Mouse (Mus musculus) left cerebral cortex, postnatal 25 days (tissue): ENCODE data around the gene Socs5. TPM values are rescaled to one million over a fixed set of nuclear protein-coding genes. Genes with fewer than 3 reads are reported as not detected.
"Not testable (repeated sequence)": the region's sequence is repeated elsewhere in the genome, so short reads cannot be mapped to it uniquely, and the experiment has no call there.

Experiments used
- DNase-seq, 2 experiments: peaks; one replicate each; pipeline ENCODE4 v3.0.0; 2022; ENCODE audit warnings: low spot score in 2 of 2, mixed read lengths in 1 of 2
- intact Hi-C: fragments of 180-260 bp; cut with DNase I; formaldehyde crosslinking; loops from one replicate; pipeline ENCODE4 v1.15.1; 2025
- total RNA-seq, 2 experiments: library from RNA; stranded (reverse); gene quantifications; 2 replicates each; pipeline ENCODE4 v1.2.3; 2021

Socs5 gene
- total RNA-seq = 100 to 1,000 TPM; 104 to 107 TPM

- intact Hi-C loops = loop anchor here (5.0 kb wide), 4 partner anchors 60 to 145 kb away; partner anchors contain the start of gene Rhoq
- peak in 1 of 2 experiments; percentile 68 for DNase-seq
These were observed at the start of gene Socs5 for GRCm38 (mm10) chr17:87107623-87108221. TSS of gene Socs5 (plus strand) at chr17:87107679.

GRCm38 (mm10) chr17:87062639-87063038 lies 44.8 kb upstream of the Socs5 start:
- intact Hi-C loops = no loop called here
- no peak for DNase-seq

GRCm38 (mm10) chr17:87063461-87063860 lies 44.0 kb upstream of the Socs5 start:
- no peak for DNase-seq
- intact Hi-C loops = no loop called here

- intact Hi-C loops = no loop called here
- DNase-seq = no peak
These were observed 43.5 kb upstream of the Socs5 start for GRCm38 (mm10) chr17:87063969-87064368.

GRCm38 (mm10) chr17:87068997-87069396 lies 38.5 kb upstream of the Socs5 start:
- intact Hi-C loops = no loop called here
- no peak for DNase-seq

- intact Hi-C loops = not testable (repeated sequence)
These were observed 35.3 kb upstream of the Socs5 start for GRCm38 (mm10) chr17:87072183-87072582.

GRCm38 (mm10) chr17:87072766-87073440 lies 34.6 kb upstream of the Socs5 start:
- DNase-seq = no peak
- intact Hi-C loops = no loop called here

More at GRCm38 (mm10) chr17:87072183-87072582, 35.3 kb upstream of the Socs5 start:
- not testable (repeated sequence) for DNase-seq

GRCm38 (mm10) chr17:87073470-87073869 lies 34.0 kb upstream of the Socs5 start:
- no peak for DNase-seq
- intact Hi-C loops = no loop called here

- DNase-seq = not testable (repeated sequence)
- intact Hi-C loops = loop anchor here (5.0 kb wide), 1 partner anchor 971 kb away; no protein-coding TSS in a partner anchor
These were observed 29.3 kb upstream of the Socs5 start for GRCm38 (mm10) chr17:87078217-87078616.

GRCm38 (mm10) chr17:87080724-87081123 lies 26.8 kb upstream of the Socs5 start:
- intact Hi-C loops = no loop called here

GRCm38 (mm10) chr17:87082547-87082946 lies 24.9 kb upstream of the Socs5 start:
- intact Hi-C loops = no loop called here
- DNase-seq = no peak

More at GRCm38 (mm10) chr17:87080724-87081123, 26.8 kb upstream of the Socs5 start:
- DNase-seq = no peak

- DNase-seq = no peak
- intact Hi-C loops = no loop called here
These were observed 23.8 kb upstream of the Socs5 start for GRCm38 (mm10) chr17:87083671-87084070.

GRCm38 (mm10) chr17:87085726-87086125 lies 21.8 kb upstream of the Socs5 start:
- intact Hi-C loops = no loop called here
- no peak for DNase-seq

GRCm38 (mm10) chr17:87089296-87089695 lies 18.2 kb upstream of the Socs5 start:
- DNase-seq = no peak
- intact Hi-C loops = no loop called here

- intact Hi-C loops = no loop called here
- DNase-seq = peak; percentile 9 to 31
These were observed 14.4 kb upstream of the Socs5 start for GRCm38 (mm10) chr17:87093061-87093460.

- intact Hi-C loops = no loop called here
- no peak for DNase-seq
These were observed 10.5 kb upstream of the Socs5 start for GRCm38 (mm10) chr17:87096951-87097350.

- no peak for DNase-seq
- intact Hi-C loops = no loop called here
These were observed 9.9 kb upstream of the Socs5 start for GRCm38 (mm10) chr17:87097576-87097975.

- no peak for DNase-seq
- intact Hi-C loops = no loop called here
These were observed 6.5 kb upstream of the Socs5 start for GRCm38 (mm10) chr17:87100947-87101346.

GRCm38 (mm10) chr17:87102636-87103035 lies 4.8 kb upstream of the Socs5 start:
- intact Hi-C loops = no loop called here

GRCm38 (mm10) chr17:87103060-87103459 lies 4.4 kb upstream of the Socs5 start:
- DNase-seq = no peak
- intact Hi-C loops = no loop called here

More at GRCm38 (mm10) chr17:87102636-87103035, 4.8 kb upstream of the Socs5 start:
- DNase-seq = no peak

GRCm38 (mm10) chr17:87104276-87104675 lies 3.2 kb upstream of the Socs5 start:
- no peak for DNase-seq
- intact Hi-C loops = no loop called here
